Mouse (Mus musculus) spleen, adult 2 months (tissue): ENCODE results near the gene Nomo1. TPM values are rescaled to one million over a fixed set of nuclear protein-coding genes. Genes with fewer than 3 reads are reported as not detected.

Source experiments
- DNase-seq, 2 experiments: peaks; one replicate each; pipeline versions ENCODE4 v3.0.0 to v3.0.0-alpha.2; 2012 to 2021; ENCODE audit warnings: low spot score in 2 of 2, low read depth in 1 of 2
- H3K27ac ChIP-seq: fragments of 200-500 bp; 2 replicates; pipeline ENCODE4 v1.5.1; 2012; ENCODE audit warnings: low read length, inconsistent platforms; ENCODE audit not compliant: insufficient read depth
- H3K27me3 ChIP-seq: fragments of 200-500 bp; 2 replicates; pipeline ENCODE4 v1.6.1; 2012; ENCODE audit warnings: mild to moderate bottlenecking, moderate library complexity, low read length, inconsistent platforms; ENCODE audit not compliant: control insufficient read depth, insufficient read depth
- H3K36me3 ChIP-seq: fragments of 200-500 bp; 2 replicates; pipeline ENCODE4 v1.6.1; 2012; ENCODE audit warnings: mild to moderate bottlenecking, low read length, inconsistent platforms; ENCODE audit not compliant: control insufficient read depth, insufficient read depth
- H3K4me1 ChIP-seq: fragments of 200-500 bp; 2 replicates; pipeline ENCODE4 v1.6.1; 2011; ENCODE audit warnings: inconsistent platforms; ENCODE audit not compliant: control insufficient read depth, insufficient read depth, insufficient read length
- H3K4me3 ChIP-seq: fragments of 200-500 bp; 2 replicates; pipeline ENCODE4 v1.5.1; 2011; ENCODE audit warnings: mild to moderate bottlenecking, inconsistent platforms; ENCODE audit not compliant: insufficient read depth, insufficient read length; ENCODE audit errors: extremely low read depth
- CTCF ChIP-seq: fragments of 200-500 bp; IDR thresholded peaks from 2 replicates; pipeline ENCODE4 v1.5.1; 2011; ENCODE audit warnings: mild to moderate bottlenecking, inconsistent platforms; ENCODE audit not compliant: insufficient read depth, insufficient read length, insufficient replicate concordance; ENCODE audit errors: extremely low read depth
- POLR2A ChIP-seq: fragments of 200-500 bp; IDR thresholded peaks from 2 replicates; pipeline ENCODE4 v1.6.1; 2011; ENCODE audit warnings: low read depth, low read length, inconsistent platforms
- WGBS: fragments of 180-500 bp; shearing (Covaris S2); methylation state at CpG from one replicate; pipeline ENCODE4 v1.1.7; 2018; 5-methylcytosine and 5-hydroxymethylcytosine counted together
- polyA plus RNA-seq: library from polyadenylated mRNA; depleted of rRNA; stranded (reverse); fragments of >200 nt; gene quantifications from 2 replicates; pipeline ENCODE4 v1.2.3, GENCODE M21; 2012

The Nomo1 gene
- polyA plus RNA-seq, 1 experiment = 22.5 TPM

- no peak for TF ChIP-seq CTCF
- no peak for TF ChIP-seq POLR2A
- WGBS = 93% methylated on average over 8 of the region's 8 CpGs
- no peak overlapping the region for H3K4me3 ChIP-seq
- peaks cover 15% of the 10 kb centered on the region; the same call in 1 of the 2 replicates for H3K36me3 ChIP-seq
- no peaks in the 10 kb centered on the region for H3K27me3 ChIP-seq
- peaks cover 17% of the 10 kb centered on the region; the same call in 1 of the 2 replicates for H3K4me1 ChIP-seq
- DNase-seq = no peak
- no peak overlapping the region for H3K27ac ChIP-seq
Measured at GRCm38 (mm10) chr7:46060688-46061087, 27.2 kb downstream of the Nomo1 start.

- DNase-seq = no peak
Measured at GRCm38 (mm10) chr7:46061614-46062013, 28.1 kb downstream of the Nomo1 start.

GRCm38 (mm10) chr7:46063296-46063695, 29.8 kb downstream of the Nomo1 start:
- H3K36me3 ChIP-seq = peaks cover 20% of the 10 kb centered on the region
- peaks cover 7% of the 10 kb centered on the region; the same call in 1 of the 2 replicates for H3K4me1 ChIP-seq
- TF ChIP-seq POLR2A = no peak
- TF ChIP-seq CTCF = no peak
- H3K4me3 ChIP-seq = no peak overlapping the region
- H3K27ac ChIP-seq = no peak overlapping the region
- no peak for DNase-seq
- no peaks in the 10 kb centered on the region for H3K27me3 ChIP-seq
- WGBS = 93% methylated on average over 6 of the region's 6 CpGs

More at GRCm38 (mm10) chr7:46061614-46062013, 28.1 kb downstream of the Nomo1 start:
- 96% methylated on average over 16 of the region's 16 CpGs for WGBS
- H3K36me3 ChIP-seq = peaks cover 18% of the 10 kb centered on the region
- H3K4me3 ChIP-seq = no peak overlapping the region
- H3K27ac ChIP-seq = no peak overlapping the region
- H3K27me3 ChIP-seq = no peaks in the 10 kb centered on the region
- no peak for TF ChIP-seq CTCF
- TF ChIP-seq POLR2A = no peak
- H3K4me1 ChIP-seq = peaks cover 17% of the 10 kb centered on the region; the same call in 1 of the 2 replicates

- Histone ChIP-seq H3K27me3 (no peaks in the 10 kb centered on the region), H3K4me1 (no peaks in the 10 kb centered on the region), H3K36me3 (peaks cover 40% of the 10 kb centered on the region), H3K27ac (no peak overlapping the region), H3K4me3 (no peak overlapping the region)
- WGBS = 91% methylated on average over 8 of the region's 8 CpGs
- DNase-seq = no peak
- TF ChIP-seq CTCF = no peak
- no peak for TF ChIP-seq POLR2A
Measured at GRCm38 (mm10) chr7:46068831-46069230, 35.3 kb downstream of the Nomo1 start.

- Histone ChIP-seq H3K27ac (no peak overlapping the region), H3K27me3 (no peaks in the 10 kb centered on the region), H3K36me3 (peaks cover 41% of the 10 kb centered on the region), H3K4me1 (no peaks in the 10 kb centered on the region), H3K4me3 (no peak overlapping the region)
- no peak for DNase-seq
- 89% methylated on average over 7 of the region's 7 CpGs for WGBS
- TF ChIP-seq POLR2A (no peak), CTCF (no peak)
Measured at GRCm38 (mm10) chr7:46076844-46077243, 43.3 kb downstream of the Nomo1 start.

DNA sequence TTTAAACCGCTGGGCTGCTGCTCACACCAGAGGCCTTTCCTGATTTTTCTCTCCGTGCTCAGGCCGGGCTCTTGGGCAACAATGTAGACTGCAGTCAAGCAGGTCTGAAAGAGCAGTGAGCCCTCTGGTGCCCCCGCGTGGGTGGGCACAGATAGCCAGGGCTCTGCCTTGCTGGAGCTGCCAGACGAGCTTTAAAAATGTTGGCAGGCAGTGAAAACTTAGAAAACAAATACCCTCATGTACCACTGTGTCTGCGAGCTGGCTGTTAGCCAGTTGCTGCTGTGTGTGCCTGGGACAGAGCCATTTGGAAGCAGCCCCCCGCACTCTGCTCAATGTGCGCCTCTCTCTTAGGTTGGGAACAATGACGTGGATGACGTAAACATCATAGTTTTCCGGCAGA, 44.2 kb downstream of the Nomo1 start:
- TF ChIP-seq CTCF = no peak
- no peak for TF ChIP-seq POLR2A
- no peak overlapping the region for H3K4me3 ChIP-seq
- no peaks in the 10 kb centered on the region for H3K4me1 ChIP-seq
- no peak for DNase-seq
- 94% methylated on average over 12 of the region's 12 CpGs for WGBS
- peaks cover 40% of the 10 kb centered on the region for H3K36me3 ChIP-seq
- no peak overlapping the region for H3K27ac ChIP-seq
- H3K27me3 ChIP-seq = no peaks in the 10 kb centered on the region

GRCm38 (mm10) chr7:46084024-46084423, 50.5 kb downstream of the Nomo1 start:
- 87% methylated on average over 10 of the region's 10 CpGs for WGBS
- no peak for TF ChIP-seq CTCF
- TF ChIP-seq POLR2A = no peak
- Histone ChIP-seq H3K4me3 (no peak overlapping the region), H3K4me1 (no peaks in the 10 kb centered on the region), H3K36me3 (peaks cover 29% of the 10 kb centered on the region), H3K27ac (no peak overlapping the region), H3K27me3 (no peaks in the 10 kb centered on the region)
- no peak for DNase-seq
